Mouse (Mus musculus) cerebellum, adult 2 months (tissue): Measurements from ENCODE around the gene Mad2l1. TPM values are rescaled to one million over a fixed set of nuclear protein-coding genes. Genes with fewer than 3 reads are reported as not detected.

Experiments used
- DNase-seq, 2 experiments: peaks; one replicate each; pipeline ENCODE4 v3.0.0; 2021
- H3K27ac ChIP-seq: fragments of 200-500 bp; 2 replicates; pipeline ENCODE4 v1.5.1; 2012; ENCODE audit warnings: low read length, control low read depth, inconsistent platforms; ENCODE audit not compliant: insufficient read depth
- H3K27me3 ChIP-seq: fragments of 200-500 bp; 2 replicates; pipeline ENCODE4 v1.6.1; 2012; ENCODE audit warnings: inconsistent platforms, mild to moderate bottlenecking, low read length, moderate library complexity; ENCODE audit not compliant: control insufficient read depth, insufficient read depth
- H3K4me1 ChIP-seq: fragments of 200-500 bp; 2 replicates; pipeline ENCODE4 v1.6.1; 2011; ENCODE audit warnings: low read length; ENCODE audit not compliant: control insufficient read depth, insufficient read depth
- H3K4me3 ChIP-seq: fragments of 200-500 bp; replicated peaks from 2 replicates; pipeline ENCODE3; 2011; ENCODE audit warnings: mild to moderate bottlenecking, low read depth, low read length, control low read depth; ENCODE audit not compliant: insufficient read depth
- CTCF ChIP-seq: fragments of 200-500 bp; IDR thresholded peaks from 2 replicates; pipeline ENCODE4 v1.5.1; 2011; ENCODE audit warnings: low read depth, mild to moderate bottlenecking, control low read depth, low read length, moderate library complexity, borderline replicate concordance; ENCODE audit not compliant: insufficient read depth
- POLR2A ChIP-seq: fragments of 200-500 bp; IDR thresholded peaks from 2 replicates; pipeline ENCODE4 v1.6.1; 2011; ENCODE audit warnings: low read length, control low read depth, borderline replicate concordance; ENCODE audit not compliant: insufficient read depth
- WGBS: fragments of 180-500 bp; shearing (Covaris S2); methylation state at CpG from one replicate; pipeline ENCODE4 v1.1.7; 2018; 5-methylcytosine and 5-hydroxymethylcytosine counted together
- polyA plus RNA-seq: library from polyadenylated mRNA; depleted of rRNA; stranded (reverse); fragments of >200 nt; gene quantifications from 2 replicates; pipeline ENCODE4 v1.2.3, GENCODE M21; 2012; rRNA removed

Mad2l1 gene
- 8.2 and 8.5 TPM in 2 replicates for polyA plus RNA-seq

GRCm38 (mm10) chr6:66535028-66535862 is at the start of gene Mad2l1:
Mad2l1 (plus strand) TSS chr6:66535390.
- no peaks in the 10 kb centered on the region for H3K27me3 ChIP-seq
- peak within 1 kb of the TSS; percentile 71 for H3K27ac ChIP-seq
- TF ChIP-seq POLR2A, result peak; percentile 74; the same call in 1 of the 2 replicates
- TF ChIP-seq CTCF, result no peak; the same call in 1 of the 2 replicates
- DNase-seq, result peak; percentile 96 to 97
- peak within 1 kb of the TSS; percentile 70 for H3K4me3 ChIP-seq
- H3K4me1 ChIP-seq, result peaks cover 4% of the 10 kb centered on the region; the same call in 1 of the 2 replicates
- WGBS, result under 1% methylated on average over 57 of the region's 57 CpGs

DNA sequence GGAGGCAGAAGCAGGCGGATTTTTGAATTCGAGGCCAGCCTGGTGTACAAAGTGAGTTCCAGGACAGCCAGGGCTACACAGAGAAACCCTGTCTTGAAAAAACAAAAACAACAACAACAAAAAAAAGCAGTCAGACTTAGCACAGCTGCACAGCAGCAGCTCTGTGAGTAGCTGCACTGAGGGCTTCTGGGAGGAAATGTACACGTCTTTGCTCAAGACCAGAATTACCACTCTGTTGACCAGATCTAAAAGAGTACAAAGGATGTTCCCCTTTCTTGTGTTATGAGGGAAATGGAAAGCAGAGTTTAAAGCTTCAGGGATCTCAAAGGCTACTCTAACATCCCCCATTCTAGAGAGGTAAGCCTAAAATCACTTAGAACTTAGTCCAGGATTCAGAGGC is 41.5 kb upstream of the Mad2l1 start:
- WGBS, result 86% methylated on average over 3 of the region's 3 CpGs
- Histone ChIP-seq H3K4me3 (no peak overlapping the region), H3K27me3 (no peaks in the 10 kb centered on the region), H3K27ac (no peak overlapping the region), H3K4me1 (no peaks in the 10 kb centered on the region)
- no peak for DNase-seq
- TF ChIP-seq POLR2A (no peak), CTCF (no peak)

DNA sequence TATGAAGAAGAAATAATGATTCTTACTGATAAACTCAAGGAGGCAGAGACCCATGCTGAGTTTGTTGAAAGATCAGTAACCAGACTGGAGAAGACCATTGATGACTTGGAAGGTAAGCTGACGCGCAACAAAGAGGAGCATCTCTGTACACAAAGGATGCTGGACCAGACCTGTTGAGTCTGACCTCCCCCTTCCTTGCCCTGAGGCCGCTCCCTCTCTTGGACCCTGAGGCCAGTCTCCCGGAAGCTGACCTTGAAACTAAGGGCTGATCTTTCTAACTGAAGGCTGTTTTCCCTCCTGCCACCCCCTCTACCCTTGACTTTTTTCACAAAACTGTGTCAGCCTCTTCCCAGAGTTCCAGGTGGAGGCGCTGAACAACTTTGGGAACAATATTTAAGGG is 18.8 kb upstream of the Mad2l1 start:
- no peaks in the 10 kb centered on the region for H3K27me3 ChIP-seq
- H3K4me1 ChIP-seq, result no peaks in the 10 kb centered on the region
- no peak for TF ChIP-seq POLR2A
- TF ChIP-seq CTCF, result no peak
- WGBS, result 97% methylated on average over 5 of the region's 5 CpGs
- no peak for DNase-seq
- H3K4me3 ChIP-seq, result no peak overlapping the region
- no peak overlapping the region for H3K27ac ChIP-seq

GRCm38 (mm10) chr6:66528386-66528785 is 6.8 kb upstream of the Mad2l1 start:
- DNase-seq, result no peak
- no peak overlapping the region for H3K4me3 ChIP-seq
- no peaks in the 10 kb centered on the region for H3K4me1 ChIP-seq
- H3K27me3 ChIP-seq, result no peaks in the 10 kb centered on the region
- H3K27ac ChIP-seq, result no peak overlapping the region
- no peak for TF ChIP-seq CTCF
- WGBS, result 94% methylated on average over 10 of the region's 10 CpGs

DNA sequence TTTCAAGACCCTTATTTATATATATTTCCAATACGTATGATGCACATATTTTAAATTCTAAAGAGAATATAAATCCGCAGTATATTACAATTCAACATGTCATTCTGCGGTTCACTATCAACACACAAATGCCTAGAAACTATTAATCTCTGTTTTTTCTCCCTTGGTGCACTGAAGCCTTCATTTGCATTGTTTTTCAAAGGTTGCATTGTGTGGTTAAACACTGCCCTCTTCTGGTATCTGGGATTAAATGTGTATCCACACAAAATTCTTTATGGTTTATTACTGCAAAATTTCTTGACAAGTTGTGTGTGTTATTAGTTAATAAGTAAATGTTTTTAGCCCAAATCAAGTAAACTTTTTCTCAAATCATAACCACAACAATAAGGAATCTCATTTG is 1.9 kb upstream of the Mad2l1 start:
- 45% methylated on average over 3 of the region's 3 CpGs for WGBS
- Histone ChIP-seq H3K27me3 (no peaks in the 10 kb centered on the region), H3K27ac (no peak overlapping the region), H3K4me1 (peaks cover 4% of the 10 kb centered on the region; the same call in 1 of the 2 replicates), H3K4me3 (no peak overlapping the region)
- TF ChIP-seq POLR2A (no peak), CTCF (peak; percentile 36; the same call in 1 of the 2 replicates)
- DNase-seq, result peak in 1 of 2 experiments; percentile 48

DNA sequence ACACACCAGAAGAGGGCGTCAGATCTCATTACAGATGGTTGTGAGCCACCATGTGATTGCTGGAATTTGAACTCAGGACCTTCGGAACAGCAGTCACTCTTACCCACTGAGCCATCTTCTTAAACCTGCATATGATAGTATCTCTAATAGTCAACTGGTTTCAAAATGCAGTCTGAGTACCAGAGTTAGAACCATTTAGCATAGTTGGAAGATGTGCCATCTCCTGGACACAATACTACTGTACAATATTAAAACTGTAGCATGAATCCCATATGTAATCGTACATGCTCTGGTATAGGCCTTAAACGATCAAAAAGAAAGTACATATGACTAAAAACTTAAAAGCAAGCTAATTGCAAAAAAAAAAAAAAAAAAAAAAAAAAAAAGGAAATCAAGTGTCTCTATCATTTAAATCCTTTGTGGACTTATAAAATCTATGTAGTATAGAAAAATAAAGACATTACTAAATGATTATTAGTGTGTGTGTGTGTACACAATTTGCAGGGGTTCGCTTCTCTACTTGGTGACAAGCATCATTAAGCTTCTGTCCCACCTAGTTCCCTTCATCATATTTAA is 736 bp upstream of the Mad2l1 start:
- Histone ChIP-seq H3K4me1 (peaks cover 4% of the 10 kb centered on the region; the same call in 1 of the 2 replicates), H3K27ac (peak overlapping the region; percentile 71), H3K27me3 (no peaks in the 10 kb centered on the region), H3K4me3 (peak overlapping the region; percentile 70)
- peak in 1 of 2 experiments; percentile 8 for DNase-seq
- TF ChIP-seq POLR2A (no peak), CTCF (no peak)
- 70% methylated on average over 5 of the region's 5 CpGs for WGBS

GRCm38 (mm10) chr6:66535966-66536365 is 776 bp downstream of the Mad2l1 start:
- WGBS, result 16% methylated on average over 7 of the region's 7 CpGs

More at GRCm38 (mm10) chr6:66535966-66536365, 776 bp downstream of the Mad2l1 start:
- H3K4me3 ChIP-seq, result peak overlapping the region; percentile 70
- H3K27ac ChIP-seq, result no peak overlapping the region
- TF ChIP-seq POLR2A (no peak), CTCF (no peak)
- DNase-seq, result no peak
- no peaks in the 10 kb centered on the region for H3K27me3 ChIP-seq
- peaks cover 4% of the 10 kb centered on the region; the same call in 1 of the 2 replicates for H3K4me1 ChIP-seq
